Mouse (Mus musculus) neural tube, embryonic 12.5 days (tissue): ENCODE measurements around the gene Marveld2. TPM values are rescaled to one million over a fixed set of nuclear protein-coding genes. Genes with fewer than 3 reads are reported as not detected.

Source experiments
- ATAC-seq: fragments of 200-750 bp; cut with Nextera tagmentation; 2 replicates; pipeline ENCODE4 v1.8.0; 2017; ENCODE audit warnings: low read depth, mild to moderate bottlenecking, moderate TSS enrichment, moderate library complexity; ENCODE audit not compliant: low FRiP score
- H3K27ac ChIP-seq: fragments of 300-500 bp; sonication (generic); 2 replicates; pipeline ENCODE4 v1.5.1; 2016
- H3K27me3 ChIP-seq: fragments of 300-500 bp; sonication (generic); replicated peaks from 2 replicates; pipeline ENCODE4 v1.6.1; 2016; ENCODE audit warnings: mild to moderate bottlenecking
- H3K36me3 ChIP-seq: fragments of 300-500 bp; sonication (generic); 2 replicates; pipeline ENCODE4 v1.6.1; 2016; ENCODE audit warnings: mild to moderate bottlenecking
- H3K4me1 ChIP-seq: fragments of 300-500 bp; sonication (generic); 2 replicates; pipeline ENCODE4 v1.6.1; 2016
- H3K4me2 ChIP-seq: fragments of 300-500 bp; sonication (generic); replicated peaks from 2 replicates; pipeline ENCODE4 v1.6.1; 2016; ENCODE audit warnings: mild to moderate bottlenecking
- H3K4me3 ChIP-seq: fragments of 300-500 bp; sonication (generic); 2 replicates; pipeline ENCODE4 v1.5.1; 2016
- H3K9ac ChIP-seq: fragments of 300-500 bp; sonication (generic); 2 replicates; pipeline ENCODE4 v1.6.1; 2016; ENCODE audit warnings: mild to moderate bottlenecking
- H3K9me3 ChIP-seq: fragments of 300-500 bp; sonication (generic); 2 replicates; pipeline ENCODE4 v1.6.1; 2016; ENCODE audit warnings: mild to moderate bottlenecking
- WGBS: fragments of 180-500 bp; shearing (Covaris S2); methylation state at CpG from one replicate; pipeline ENCODE4 v1.1.7; 2016; 5-methylcytosine and 5-hydroxymethylcytosine counted together
- polyA plus RNA-seq: library from polyadenylated mRNA; unstranded; fragments of >200 nt; fragmentation: Nextera tagmentation; extraction: Ambion mirVana; gene quantifications from 2 replicates; pipeline ENCODE4 v1.2.1, GENCODE M21; 2016

Gene Marveld2
- polyA plus RNA-seq, 1 experiment from 2014 or later, result 2.1 TPM

GRCm38 (mm10) chr13:100594838-100595551 is 21.8 kb downstream of the Marveld2 start:
- WGBS, result 69% methylated on average over 5 of the region's 5 CpGs
- no peaks in the 10 kb centered on the region for H3K27me3 ChIP-seq
- H3K27ac ChIP-seq, result no peak overlapping the region
- ATAC-seq, result no peak
- H3K4me3 ChIP-seq, result no peak overlapping the region
- H3K36me3 ChIP-seq, result no peaks in the 10 kb centered on the region
- no peak overlapping the region for H3K9ac ChIP-seq
- H3K4me1 ChIP-seq, result no peaks in the 10 kb centered on the region
- H3K9me3 ChIP-seq, result no peaks in the 10 kb centered on the region
- H3K4me2 ChIP-seq, result no peak overlapping the region

GRCm38 (mm10) chr13:100594041-100594792 is 22.6 kb downstream of the Marveld2 start:
- no peak overlapping the region for H3K4me3 ChIP-seq
- no peak overlapping the region for H3K27ac ChIP-seq
- H3K9ac ChIP-seq, result no peak overlapping the region
- H3K27me3 ChIP-seq, result no peaks in the 10 kb centered on the region
- WGBS, result 55% methylated on average over 12 of the region's 17 CpGs
- no peaks in the 10 kb centered on the region for H3K36me3 ChIP-seq
- no peaks in the 10 kb centered on the region for H3K4me1 ChIP-seq
- no peaks in the 10 kb centered on the region for H3K9me3 ChIP-seq
- peak; percentile 72 for ATAC-seq
- peak overlapping the region; percentile 31; the same call in 1 of the 2 replicates for H3K4me2 ChIP-seq

GRCm38 (mm10) chr13:100588646-100589045 is 28.1 kb downstream of the Marveld2 start:
- Histone ChIP-seq H3K9ac (no peak overlapping the region), H3K27me3 (no peaks in the 10 kb centered on the region), H3K9me3 (no peaks in the 10 kb centered on the region), H3K4me1 (no peaks in the 10 kb centered on the region), H3K36me3 (no peaks in the 10 kb centered on the region), H3K27ac (no peak overlapping the region), H3K4me3 (no peak overlapping the region), H3K4me2 (no peak overlapping the region)
- no peak for ATAC-seq
- WGBS, result 85% methylated on average over 12 of the region's 12 CpGs

- H3K4me1 ChIP-seq, result peaks cover 5% of the 10 kb centered on the region
- no peak overlapping the region for H3K4me2 ChIP-seq
- no peak for ATAC-seq
- no peak overlapping the region for H3K9ac ChIP-seq
- H3K9me3 ChIP-seq, result no peaks in the 10 kb centered on the region
- WGBS, result 43% methylated on average over 6 of the region's 6 CpGs
- H3K4me3 ChIP-seq, result no peak overlapping the region
- H3K27me3 ChIP-seq, result no peaks in the 10 kb centered on the region
- no peaks in the 10 kb centered on the region for H3K36me3 ChIP-seq
- H3K27ac ChIP-seq, result no peak overlapping the region
Measured at GRCm38 (mm10) chr13:100582144-100582543, 34.6 kb downstream of the Marveld2 start.

- H3K27me3 ChIP-seq, result no peaks in the 10 kb centered on the region
- no peak overlapping the region for H3K4me2 ChIP-seq
- H3K27ac ChIP-seq, result no peak overlapping the region
- no peaks in the 10 kb centered on the region for H3K9me3 ChIP-seq
- H3K4me3 ChIP-seq, result no peak overlapping the region
- no peak for ATAC-seq
- H3K36me3 ChIP-seq, result no peaks in the 10 kb centered on the region
- 31% methylated on average over 3 of the region's 3 CpGs for WGBS
- H3K9ac ChIP-seq, result no peak overlapping the region
- H3K4me1 ChIP-seq, result peaks cover 5% of the 10 kb centered on the region
Measured at GRCm38 (mm10) chr13:100581701-100582100, 35.1 kb downstream of the Marveld2 start.

- H3K4me3 ChIP-seq, result no peak overlapping the region
- no peak overlapping the region for H3K27ac ChIP-seq
- no peaks in the 10 kb centered on the region for H3K9me3 ChIP-seq
- no peak overlapping the region for H3K9ac ChIP-seq
- no peaks in the 10 kb centered on the region for H3K36me3 ChIP-seq
- H3K4me1 ChIP-seq, result peaks cover 5% of the 10 kb centered on the region
- ATAC-seq, result no peak
- no peak overlapping the region for H3K4me2 ChIP-seq
- H3K27me3 ChIP-seq, result no peaks in the 10 kb centered on the region
Measured at GRCm38 (mm10) chr13:100579951-100580350, 36.8 kb downstream of the Marveld2 start.

GRCm38 (mm10) chr13:100579220-100579619 is 37.6 kb downstream of the Marveld2 start:
- H3K4me1 ChIP-seq, result peaks cover 5% of the 10 kb centered on the region
- no peaks in the 10 kb centered on the region for H3K27me3 ChIP-seq
- H3K27ac ChIP-seq, result no peak overlapping the region
- whole genome bisulfite sequencing, result 74% methylated on average over 3 of the region's 3 CpGs
- H3K4me2 ChIP-seq, result no peak overlapping the region
- H3K9ac ChIP-seq, result no peak overlapping the region
- no peaks in the 10 kb centered on the region for H3K9me3 ChIP-seq
- H3K4me3 ChIP-seq, result no peak overlapping the region
- ATAC-seq, result no peak
- no peaks in the 10 kb centered on the region for H3K36me3 ChIP-seq

GRCm38 (mm10) chr13:100575950-100576349 is 40.8 kb downstream of the Marveld2 start:
- Histone ChIP-seq H3K4me2 (no peak overlapping the region), H3K4me1 (no peaks in the 10 kb centered on the region), H3K9ac (no peak overlapping the region), H3K27ac (no peak overlapping the region), H3K27me3 (no peaks in the 10 kb centered on the region), H3K36me3 (no peaks in the 10 kb centered on the region), H3K4me3 (no peak overlapping the region), H3K9me3 (no peaks in the 10 kb centered on the region)
- 82% methylated on average over 2 of the region's 2 CpGs for WGBS
- no peak for ATAC-seq

- Histone ChIP-seq H3K4me3 (no peak overlapping the region), H3K4me2 (no peak overlapping the region), H3K27me3 (no peaks in the 10 kb centered on the region), H3K27ac (no peak overlapping the region), H3K9ac (no peak overlapping the region), H3K36me3 (no peaks in the 10 kb centered on the region), H3K9me3 (no peaks in the 10 kb centered on the region), H3K4me1 (no peaks in the 10 kb centered on the region)
- 70% methylated on average over 2 of the region's 2 CpGs for WGBS
- ATAC-seq, result no peak
Measured at GRCm38 (mm10) chr13:100570713-100571112, 46.1 kb downstream of the Marveld2 start.

GRCm38 (mm10) chr13:100568359-100568758 is 48.4 kb downstream of the Marveld2 start:
- Histone ChIP-seq H3K9me3 (no peaks in the 10 kb centered on the region), H3K27ac (no peak overlapping the region), H3K4me2 (no peak overlapping the region), H3K4me3 (no peak overlapping the region), H3K36me3 (no peaks in the 10 kb centered on the region), H3K27me3 (no peaks in the 10 kb centered on the region), H3K4me1 (no peaks in the 10 kb centered on the region), H3K9ac (no peak overlapping the region)
- ATAC-seq, result no peak
- WGBS, result 94% methylated on average over 1 of the region's 1 CpGs

GRCm38 (mm10) chr13:100559449-100559848 is 57.3 kb downstream of the Marveld2 start:
- no peaks in the 10 kb centered on the region for H3K9me3 ChIP-seq
- WGBS, result 70% methylated on average over 9 of the region's 9 CpGs
- ATAC-seq, result no peak

GRCm38 (mm10) chr13:100557011-100557410 is 59.8 kb downstream of the Marveld2 start:
- H3K27me3 ChIP-seq, result peaks cover 24% of the 10 kb centered on the region
- WGBS, result 45% methylated on average over 4 of the region's 4 CpGs
- no peak overlapping the region for H3K27ac ChIP-seq
- H3K36me3 ChIP-seq, result no peaks in the 10 kb centered on the region
- ATAC-seq, result no peak
- no peak overlapping the region for H3K4me3 ChIP-seq
- no peaks in the 10 kb centered on the region for H3K9me3 ChIP-seq
- no peak overlapping the region for H3K9ac ChIP-seq
- no peak overlapping the region for H3K4me2 ChIP-seq
- H3K4me1 ChIP-seq, result peaks cover 11% of the 10 kb centered on the region

More at GRCm38 (mm10) chr13:100559449-100559848, 57.3 kb downstream of the Marveld2 start:
- Histone ChIP-seq H3K4me1 (no peaks in the 10 kb centered on the region), H3K4me2 (no peak overlapping the region), H3K9ac (no peak overlapping the region), H3K27ac (no peak overlapping the region), H3K27me3 (peaks cover 3% of the 10 kb centered on the region; the same call in 1 of the 2 replicates), H3K4me3 (no peak overlapping the region), H3K36me3 (no peaks in the 10 kb centered on the region)
